Mouse (Mus musculus) embryonic fibroblast, embryonic 13.5 days (primary cell): ENCODE data around the gene Cadm1.

Source experiments
- CTCF ChIP-seq: IDR thresholded peaks from 2 replicates; pipeline ENCODE4 v1.5.1; 2011; ENCODE audit warnings: mild to moderate bottlenecking, control low read depth, low read length, moderate library complexity, borderline replicate concordance; ENCODE audit not compliant: insufficient read depth
- POLR2A ChIP-seq: IDR thresholded peaks from 2 replicates; pipeline ENCODE4 v1.6.1; 2011; ENCODE audit warnings: low read depth, mild to moderate bottlenecking, control low read depth, low read length, moderate library complexity

- no peak for TF ChIP-seq POLR2A
- no peak for TF ChIP-seq CTCF
Observed at GRCm38 (mm10) chr9:47605628-47606027, 75.7 kb downstream of the Cadm1 start.
